Comparison of ENCODE assay signal across 15 mouse cellular contexts in genomic region chr8:48206922-48207321, GRCm38 (mm10).
A peak's percentile ranks its signal among the peaks of the same experiment; 100 is the strongest.
DNase-seq lines count a peak whose midpoint lies in the region; ATAC-seq and TF ChIP-seq lines count a peak whose summit lies in the region.
"Had no signal": no experiment of that assay in that cellular context is flagged by ENCODE, and none has a peak within 500 bp of the region (broad histone marks: within the 10 kb centered on the region; RNA-seq: fewer than 3 reads in every experiment).

No protein-coding gene starts in this region.

- WGBS in forebrain, postnatal 0 days, result 64% methylated on average over 8 of the region's 8 CpGs
- WGBS in forebrain, embryonic 10.5 days, result 79% methylated on average over 8 of the region's 8 CpGs

- H3K9me3 ChIP-seq in forebrain, postnatal 0 days (ENCODE audit: low read length), result no peaks in the 10 kb centered on the region
- no peaks in the 10 kb centered on the region for H3K9me3 ChIP-seq in forebrain, embryonic 10.5 days
- H3K9me3 ChIP-seq: embryonic facial prominence, embryonic 13.5 days; forebrain, embryonic 13.5 days; liver, embryonic 15.5 days had no signal

- H3K4me1 ChIP-seq in forebrain, postnatal 0 days (ENCODE audit: insufficient read depth), result no peaks in the 10 kb centered on the region
- peaks cover 27% of the 10 kb centered on the region for H3K4me1 ChIP-seq in forebrain, embryonic 10.5 days
- H3K4me1 ChIP-seq: liver, embryonic 15.5 days had no signal

- no peak overlapping the region for H3K4me2 ChIP-seq in forebrain, postnatal 0 days (ENCODE audit: low read depth)
- H3K4me2 ChIP-seq: embryonic facial prominence, embryonic 13.5 days; forebrain, embryonic 13.5 days; liver, embryonic 15.5 days had no signal

- no peaks in the 10 kb centered on the region for H3K36me3 ChIP-seq in forebrain, postnatal 0 days (ENCODE audit: insufficient read depth)
- no peaks in the 10 kb centered on the region for H3K36me3 ChIP-seq in forebrain, embryonic 10.5 days (replicated peaks)
- H3K36me3 ChIP-seq: embryonic facial prominence, embryonic 13.5 days; liver, embryonic 15.5 days had no signal

- peak; percentile 48 for TF ChIP-seq CTCF in forebrain, postnatal 0 days (IDR thresholded peaks at IDR 0.05; ENCODE audit: low read depth)

- no peak for DNase-seq in forebrain, postnatal 0 days
- no peak for DNase-seq in forebrain, embryonic 10.5 days (ENCODE audit: extremely low spot score, low spot score)
- peak; percentile 50 to 59 for DNase-seq in layer of hippocampus, postnatal 10 days (ENCODE audit: low spot score in 2 of 2)
- no peak for DNase-seq in layer of hippocampus, postnatal 36 days
- DNase-seq in right cerebral cortex, postnatal 4 days, result peak; percentile 14
- DNase-seq in right cerebral cortex, adult 18-20 months, result no peak
- no peak for DNase-seq in adrenal gland, postnatal 36 days
- no peak for DNase-seq in layer of hippocampus, postnatal 14 days (ENCODE audit: low spot score in 2 of 2)
- DNase-seq: B cell, adult 2 months; kidney, postnatal 36 days had no signal

- ATAC-seq in forebrain, postnatal 0 days, result peak; percentile 27; the same call in 1 of the 2 replicates
- ATAC-seq: forebrain, embryonic 13.5 days; inflammation-experienced regulatory T-cells, adult 6 months had no signal

- no peak overlapping the region for H3K9ac ChIP-seq in forebrain, postnatal 0 days
- H3K9ac ChIP-seq: embryonic facial prominence, embryonic 13.5 days; forebrain, embryonic 13.5 days; liver, embryonic 15.5 days had no signal

- H3K27me3 ChIP-seq in forebrain, postnatal 0 days (ENCODE audit: insufficient read depth, low read length), result no peaks in the 10 kb centered on the region
- peaks cover 17% of the 10 kb centered on the region for H3K27me3 ChIP-seq in forebrain, embryonic 10.5 days (ENCODE audit: poor library complexity, severe bottlenecking)
- H3K27me3 ChIP-seq: forebrain, embryonic 13.5 days; liver, embryonic 15.5 days had no signal

- H3K27ac ChIP-seq in forebrain, postnatal 0 days (ENCODE audit: low read depth, low read length), result no peak overlapping the region
- H3K27ac ChIP-seq in forebrain, embryonic 10.5 days, result no peak overlapping the region
- H3K27ac ChIP-seq: embryonic facial prominence, embryonic 13.5 days; forebrain, embryonic 13.5 days; liver, embryonic 15.5 days had no signal

- no peak overlapping the region for H3K4me3 ChIP-seq in forebrain, postnatal 0 days (ENCODE audit: low read depth, low read length)
- H3K4me3 ChIP-seq in forebrain, embryonic 10.5 days, result no peak overlapping the region
- H3K4me3 ChIP-seq: embryonic facial prominence, embryonic 13.5 days; forebrain, embryonic 13.5 days; liver, embryonic 15.5 days; myocyte had no signal

Comparison
In these comparisons a context has a peak if more than half of its experiments do, and no peak if none do; other contexts are left out.
1. DNase-seq: peak in layer of hippocampus, postnatal 10 days (2 of 2) and right cerebral cortex, postnatal 4 days (single experiment); none in forebrain, postnatal 0 days (single experiment), forebrain, embryonic 10.5 days (single experiment), layer of hippocampus, postnatal 36 days (0 of 2), right cerebral cortex, adult 18-20 months (single experiment), adrenal gland, postnatal 36 days (0 of 2) and layer of hippocampus, postnatal 14 days (0 of 2).